Mouse (Mus musculus) heart, postnatal 0 days (tissue): ENCODE measurements around the gene Apoa1. TPM values are rescaled to one million over a fixed set of nuclear protein-coding genes. Genes with fewer than 3 reads are reported as not detected.

ENCODE experiments used
- ATAC-seq: fragments of 200-750 bp; cut with Nextera tagmentation; 2 replicates; pipeline ENCODE4 v1.8.0; 2017; ENCODE audit warnings: low read depth, moderate number of reproducible peaks, moderate library complexity; ENCODE audit not compliant: insufficient read depth
- DNase-seq: peaks from one replicate; pipeline ENCODE4 v3.0.0-alpha.2; 2016; ENCODE audit warnings: low spot score
- H3K27ac ChIP-seq: fragments of 300-500 bp; sonication (generic); 2 replicates; pipeline ENCODE4 v1.5.1; 2014; ENCODE audit warnings: low read depth, mild to moderate bottlenecking
- H3K27me3 ChIP-seq: fragments of 300-500 bp; sonication (generic); 2 replicates; pipeline ENCODE4 v1.6.1; 2014; ENCODE audit warnings: low read length, mixed read lengths; ENCODE audit not compliant: control insufficient read depth, insufficient read depth
- H3K36me3 ChIP-seq: fragments of 300-500 bp; sonication (generic); replicated peaks from 2 replicates; pipeline ENCODE4 v1.6.1; 2014; ENCODE audit warnings: low read length, mixed read lengths; ENCODE audit not compliant: control insufficient read depth, insufficient read depth
- H3K4me1 ChIP-seq: fragments of 300-500 bp; sonication (generic); 2 replicates; pipeline ENCODE4 v1.6.1; 2014; ENCODE audit warnings: antibody characterized with exemption; ENCODE audit not compliant: control insufficient read depth, insufficient read depth
- H3K4me2 ChIP-seq: fragments of 300-500 bp; sonication (generic); 2 replicates; pipeline ENCODE4 v1.6.1; 2014; ENCODE audit warnings: low read depth, mild to moderate bottlenecking, low read length, moderate library complexity
- H3K4me3 ChIP-seq: fragments of 300-500 bp; sonication (generic); 2 replicates; pipeline ENCODE4 v1.5.1; 2014; ENCODE audit warnings: low read depth, low read length
- H3K9ac ChIP-seq: fragments of 300-500 bp; sonication (generic); replicated peaks from 2 replicates; pipeline ENCODE4 v1.6.1; 2014; ENCODE audit warnings: low read depth, low read length, mixed read lengths
- H3K9me3 ChIP-seq: fragments of 300-500 bp; sonication (generic); replicated peaks from 2 replicates; pipeline ENCODE4 v1.6.1; 2016; ENCODE audit warnings: low read length; ENCODE audit not compliant: control insufficient read depth
- CTCF ChIP-seq: IDR thresholded peaks from 2 replicates; pipeline ENCODE4 v1.5.1; 2016; ENCODE audit warnings: antibody characterized with exemption, control low read depth, low read depth
- EP300 ChIP-seq: IDR thresholded peaks from 2 replicates; pipeline ENCODE4 v1.6.1; 2016; ENCODE audit warnings: antibody characterized with exemption, low read depth
- WGBS: fragments of 180-500 bp; shearing (Covaris S2); extraction: QIAGEN DNeasy Blood & Tissue Kit; methylation state at CpG from one replicate; pipeline ENCODE4 v1.1.7; 2014; 5-methylcytosine and 5-hydroxymethylcytosine counted together
- polyA plus RNA-seq: library from polyadenylated mRNA; unstranded; fragments of >200 nt; fragmentation: Nextera tagmentation; extraction: Ambion mirVana; gene quantifications from 2 replicates; pipeline ENCODE4 v1.2.1, GENCODE M21; 2015
- total RNA-seq: library from RNA; depleted of rRNA; stranded (reverse); fragments of >200 nt; gene quantifications from 2 replicates; pipeline ENCODE4 v1.2.3, GENCODE M21; 2014; ENCODE audit warnings: low replicate concordance; rRNA removed

Apoa1 gene
- total and polyA plus RNA-seq, 2 experiments from 2014 or later, result 1.8 TPM; not detected in 1

GRCm38 (mm10) chr9:46272677-46273454 is 44.5 kb downstream of the Apoa1 start, which contains the start of gene Zpr1:
TSS of gene Zpr1 (plus strand) at chr9:46273064.
- Histone ChIP-seq H3K27me3 (peaks cover 7% of the 10 kb centered on the region), H3K4me2 (peak within 1 kb of the TSS; percentile 95), H3K4me3 (peak within 1 kb of the TSS; percentile 87), H3K27ac (peak within 1 kb of the TSS; percentile 78), H3K9me3 (no peaks in the 10 kb centered on the region), H3K4me1 (peaks cover 7% of the 10 kb centered on the region; the same call in 1 of the 2 replicates), H3K9ac (peak within 1 kb of the TSS; percentile 60), H3K36me3 (peaks cover 37% of the 10 kb centered on the region)
- DNase-seq, result peak; percentile 94
- peak; percentile 97 for ATAC-seq
- 6% methylated on average over 45 of the region's 45 CpGs for WGBS
- TF ChIP-seq CTCF (peak; percentile 20; the same call in 1 of the 2 replicates), EP300 (no peak; the same call in 1 of the 2 replicates)

GRCm38 (mm10) chr9:46274494-46274893 is 46.1 kb downstream of the Apoa1 start:
- Histone ChIP-seq H3K27ac (no peak overlapping the region), H3K4me2 (no peak overlapping the region), H3K9me3 (no peaks in the 10 kb centered on the region), H3K4me1 (peaks cover 7% of the 10 kb centered on the region; the same call in 1 of the 2 replicates), H3K9ac (no peak overlapping the region), H3K27me3 (peaks cover 6% of the 10 kb centered on the region; the same call in 1 of the 2 replicates), H3K4me3 (no peak overlapping the region), H3K36me3 (peaks cover 47% of the 10 kb centered on the region)
- ATAC-seq (no peak), DNase-seq (no peak)
- TF ChIP-seq CTCF, result no peak
- TF ChIP-seq EP300, result no peak
- 55% methylated on average over 9 of the region's 9 CpGs for WGBS

Other genes with a start within 250 kb of the Apoa1 start
- gene Pafah1b2, start 215.9 kb upstream of the Apoa1 start, total RNA-seq, result 41.0 and 50.3 TPM in 2 replicates
- gene Pafah1b2, start 215.9 kb upstream of the Apoa1 start, polyA plus RNA-seq, result 83.6 and 92.8 TPM in 2 replicates
- gene Sik3, start 215.8 kb upstream of the Apoa1 start, total RNA-seq, result 35.3 and 49.3 TPM in 2 replicates
- gene Sik3, start 215.8 kb upstream of the Apoa1 start, polyA plus RNA-seq, result 12.2 and 13.1 TPM in 2 replicates
- gene Apoc3, start 7.1 kb downstream of the Apoa1 start, total RNA-seq, result not detected in 2 replicates
- gene Apoc3, start 7.1 kb downstream of the Apoa1 start, polyA plus RNA-seq, result not detected in 2 replicates
- gene Apoa4, start 12.1 kb downstream of the Apoa1 start, total RNA-seq, result 0.89 and 6.6 TPM in 2 replicates
- gene Apoa4, start 12.1 kb downstream of the Apoa1 start, polyA plus RNA-seq, result not detected in 2 replicates
- 0.23 and 0.80 TPM in 2 replicates for gene Apoa5, start 40.1 kb downstream of the Apoa1 start, total RNA-seq
- gene Apoa5, start 40.1 kb downstream of the Apoa1 start, polyA plus RNA-seq, result 0.14 TPM in 1 of 2 replicates, not detected in the other
- gene Zpr1, start 44.5 kb downstream of the Apoa1 start, total RNA-seq, result 19.3 and 22.2 TPM in 2 replicates
- gene Zpr1, start 44.5 kb downstream of the Apoa1 start, polyA plus RNA-seq, result 23.6 and 25.6 TPM in 2 replicates
- gene Bud13, start 54.4 kb downstream of the Apoa1 start, total RNA-seq, result 12.0 and 14.6 TPM in 2 replicates
- gene Bud13, start 54.4 kb downstream of the Apoa1 start, polyA plus RNA-seq, result 7.6 and 7.9 TPM in 2 replicates
- gene 4931429L15Rik, start 91.4 kb downstream of the Apoa1 start, total RNA-seq, result not detected in 2 replicates
- gene 4931429L15Rik, start 91.4 kb downstream of the Apoa1 start, polyA plus RNA-seq, result not detected in 2 replicates